Mouse (Mus musculus) lung, embryonic 14.5 days (tissue): ENCODE results near the gene Pax4. TPM values are rescaled to one million over a fixed set of nuclear protein-coding genes. Genes with fewer than 3 reads are reported as not detected.

ENCODE experiments used
- ATAC-seq: fragments of 200-750 bp; cut with Nextera tagmentation; 2 replicates; pipeline ENCODE4 v1.8.0; 2017; ENCODE audit warnings: mild to moderate bottlenecking, moderate TSS enrichment, moderate library complexity; ENCODE audit not compliant: insufficient read depth
- DNase-seq: peaks from one replicate; pipeline ENCODE4 v3.0.0-alpha.2; 2015
- H3K27ac ChIP-seq: fragments of 300-500 bp; sonication (generic); 2 replicates; pipeline ENCODE4 v1.5.1; 2014; ENCODE audit warnings: low read depth, mild to moderate bottlenecking, moderate library complexity
- H3K27me3 ChIP-seq: fragments of 300-500 bp; sonication (generic); 2 replicates; pipeline ENCODE4 v1.6.1; 2014; ENCODE audit warnings: low read length, control low read depth; ENCODE audit not compliant: insufficient read depth
- H3K36me3 ChIP-seq: fragments of 300-500 bp; sonication (generic); 2 replicates; pipeline ENCODE4 v1.6.1; 2014; ENCODE audit warnings: control low read depth; ENCODE audit not compliant: insufficient read depth
- H3K4me1 ChIP-seq: fragments of 300-500 bp; sonication (generic); 2 replicates; pipeline ENCODE4 v1.6.1; 2014; ENCODE audit warnings: antibody characterized with exemption, control low read depth; ENCODE audit not compliant: insufficient read depth
- H3K4me2 ChIP-seq: fragments of 300-500 bp; sonication (generic); 2 replicates; pipeline ENCODE4 v1.6.1; 2014; ENCODE audit warnings: mild to moderate bottlenecking
- H3K4me3 ChIP-seq: fragments of 300-500 bp; sonication (generic); 2 replicates; pipeline ENCODE4 v1.5.1; 2014; ENCODE audit warnings: low read depth, low read length
- H3K9ac ChIP-seq: fragments of 300-500 bp; sonication (generic); 2 replicates; pipeline ENCODE4 v1.6.1; 2014
- H3K9me3 ChIP-seq: fragments of 300-500 bp; sonication (generic); 2 replicates; pipeline ENCODE4 v1.6.1; 2016; ENCODE audit warnings: low read depth, low read length, control low read depth
- CTCF ChIP-seq: IDR thresholded peaks from 2 replicates; pipeline ENCODE4 v1.5.1; 2016; ENCODE audit warnings: antibody characterized with exemption, low read depth
- WGBS: fragments of 180-500 bp; shearing (Covaris S2); extraction: QIAGEN DNeasy Blood & Tissue Kit; methylation state at CpG from one replicate; pipeline ENCODE4 v1.1.7; 2014; 5-methylcytosine and 5-hydroxymethylcytosine counted together
- polyA plus RNA-seq: library from polyadenylated mRNA; unstranded; fragments of >200 nt; fragmentation: Nextera tagmentation; extraction: Ambion mirVana; gene quantifications from 2 replicates; pipeline ENCODE4 v1.2.1, GENCODE M21; 2014

The Pax4 gene
- polyA plus RNA-seq, 1 experiment from 2014 or later = not detected

- Histone ChIP-seq H3K9ac (no peak overlapping the region), H3K4me2 (no peak overlapping the region), H3K9me3 (no peaks in the 10 kb centered on the region), H3K36me3 (no peaks in the 10 kb centered on the region), H3K4me1 (no peaks in the 10 kb centered on the region), H3K27ac (no peak overlapping the region), H3K27me3 (peaks cover 34% of the 10 kb centered on the region), H3K4me3 (no peak overlapping the region)
- WGBS = 14% methylated on average over 5 of the region's 5 CpGs
- DNase-seq (peak; percentile 20), ATAC-seq (no peak)
- peak; percentile 25 for TF ChIP-seq CTCF
Measured at GRCm38 (mm10) chr6:28450481-28450880, 1.3 kb upstream of the Pax4 start.

GRCm38 (mm10) chr6:28447937-28448336, 1.2 kb downstream of the Pax4 start:
- Histone ChIP-seq H3K27ac (no peak overlapping the region), H3K36me3 (no peaks in the 10 kb centered on the region), H3K4me3 (no peak overlapping the region), H3K9me3 (no peaks in the 10 kb centered on the region), H3K4me1 (no peaks in the 10 kb centered on the region), H3K9ac (no peak overlapping the region), H3K27me3 (peaks cover 30% of the 10 kb centered on the region), H3K4me2 (no peak overlapping the region)
- 79% methylated on average over 7 of the region's 7 CpGs for WGBS
- no peak for TF ChIP-seq CTCF
- ATAC-seq (no peak), DNase-seq (no peak)

- no peaks in the 10 kb centered on the region for H3K9me3 ChIP-seq
- no peaks in the 10 kb centered on the region for H3K27me3 ChIP-seq
- ATAC-seq (no peak), DNase-seq (no peak)
- TF ChIP-seq CTCF = no peak
- 68% methylated on average over 6 of the region's 6 CpGs for WGBS
- no peak overlapping the region for H3K27ac ChIP-seq
- H3K9ac ChIP-seq = no peak overlapping the region
- no peaks in the 10 kb centered on the region for H3K4me1 ChIP-seq
- H3K4me2 ChIP-seq = no peak overlapping the region
- peaks cover 5% of the 10 kb centered on the region; the same call in 1 of the 2 replicates for H3K36me3 ChIP-seq
- H3K4me3 ChIP-seq = no peak overlapping the region
Measured at GRCm38 (mm10) chr6:28431538-28431855, 17.7 kb downstream of the Pax4 start.

GRCm38 (mm10) chr6:28430795-28431537, 18.2 kb downstream of the Pax4 start:
- no peak for TF ChIP-seq CTCF
- Histone ChIP-seq H3K4me3 (no peak overlapping the region), H3K9me3 (no peaks in the 10 kb centered on the region), H3K27me3 (no peaks in the 10 kb centered on the region), H3K36me3 (peaks cover 10% of the 10 kb centered on the region; the same call in 1 of the 2 replicates), H3K4me2 (no peak overlapping the region), H3K9ac (no peak overlapping the region), H3K27ac (no peak overlapping the region), H3K4me1 (no peaks in the 10 kb centered on the region)
- 68% methylated on average over 10 of the region's 10 CpGs for WGBS
- no peak for ATAC-seq
- peak; percentile 23 for DNase-seq

GRCm38 (mm10) chr6:28429870-28430269, 19.3 kb downstream of the Pax4 start:
- ATAC-seq (no peak), DNase-seq (no peak)
- WGBS = 81% methylated on average over 11 of the region's 11 CpGs
- Histone ChIP-seq H3K4me2 (no peak overlapping the region), H3K4me1 (no peaks in the 10 kb centered on the region), H3K9ac (no peak overlapping the region), H3K27ac (no peak overlapping the region), H3K27me3 (no peaks in the 10 kb centered on the region), H3K4me3 (no peak overlapping the region), H3K36me3 (peaks cover 18% of the 10 kb centered on the region; the same call in 1 of the 2 replicates), H3K9me3 (no peaks in the 10 kb centered on the region)
- TF ChIP-seq CTCF = no peak

GRCm38 (mm10) chr6:28428290-28428689, 20.9 kb downstream of the Pax4 start, which contains the start of gene Gcc1:
Gcc1 (minus strand) TSS chr6:28428390.
- no peak within 1 kb of the TSS for H3K4me3 ChIP-seq
- no peak for ATAC-seq
- no peak within 1 kb of the TSS for H3K9ac ChIP-seq
- no peak within 1 kb of the TSS for H3K27ac ChIP-seq
- H3K4me1 ChIP-seq = no peaks in the 10 kb centered on the region
- 85% methylated on average over 3 of the region's 3 CpGs for WGBS
- TF ChIP-seq CTCF = no peak
- H3K4me2 ChIP-seq = no peak within 1 kb of the TSS
- H3K36me3 ChIP-seq = peaks cover 18% of the 10 kb centered on the region; the same call in 1 of the 2 replicates
- no peaks in the 10 kb centered on the region for H3K9me3 ChIP-seq
- H3K27me3 ChIP-seq = no peaks in the 10 kb centered on the region
- no peak for DNase-seq

GRCm38 (mm10) chr6:28427096-28427839, 21.9 kb downstream of the Pax4 start, which contains the start of gene Fscn3:
Fscn3 (plus strand) TSS chr6:28427789.
- no peaks in the 10 kb centered on the region for H3K9me3 ChIP-seq
- H3K36me3 ChIP-seq = peaks cover 18% of the 10 kb centered on the region; the same call in 1 of the 2 replicates
- H3K4me3 ChIP-seq = no peak within 1 kb of the TSS
- WGBS = 65% methylated on average over 3 of the region's 3 CpGs
- ATAC-seq (no peak), DNase-seq (no peak)
- TF ChIP-seq CTCF = no peak
- no peaks in the 10 kb centered on the region for H3K27me3 ChIP-seq
- H3K27ac ChIP-seq = no peak within 1 kb of the TSS
- H3K9ac ChIP-seq = no peak within 1 kb of the TSS
- H3K4me2 ChIP-seq = no peak within 1 kb of the TSS
- H3K4me1 ChIP-seq = no peaks in the 10 kb centered on the region
